Mouse (Mus musculus): ENCODE measurements around the gene Zcchc4. TPM values are rescaled to one million over a fixed set of nuclear protein-coding genes. Genes with fewer than 3 reads are reported as not detected.

The Zcchc4 gene
- polyA plus RNA-seq, 1 experiment from 2014 or later: 20.0 TPM

DNA sequence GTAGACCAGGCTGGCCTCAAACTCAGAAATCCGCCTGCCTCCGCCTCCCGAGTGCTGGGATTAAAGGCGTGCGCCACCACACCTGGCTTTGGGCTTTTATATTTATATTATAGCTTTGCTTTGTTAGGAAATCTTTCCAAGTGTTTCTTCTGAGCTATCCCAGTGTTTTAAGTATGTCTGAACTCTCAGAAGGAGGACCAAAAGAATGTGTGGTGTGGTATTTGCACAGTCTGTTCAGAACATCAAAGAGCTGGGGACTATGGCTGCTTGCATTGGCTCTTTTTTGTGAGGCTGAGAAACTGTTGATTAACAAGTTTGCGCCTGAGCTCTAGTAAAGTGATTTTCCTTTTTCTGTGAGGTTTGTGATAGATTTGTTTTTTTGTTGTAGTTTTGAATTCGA lies 69.1 kb downstream of the Zcchc4 start:
- no peak for ATAC-seq (ENCODE audit: low FRiP score)
- no peak overlapping the region for H3K4me2 ChIP-seq
- H3K4me1 ChIP-seq: no peaks in the 10 kb centered on the region
- 95% methylated on average over 7 of the region's 7 CpGs for WGBS
- H3K9me3 ChIP-seq: no peaks in the 10 kb centered on the region
- no peaks in the 10 kb centered on the region for H3K27me3 ChIP-seq
- no peak overlapping the region for H3K9ac ChIP-seq
- H3K4me3 ChIP-seq (replicated peaks): no peak overlapping the region
- H3K36me3 ChIP-seq (replicated peaks): peaks cover 75% of the 10 kb centered on the region
- no peak overlapping the region for H3K27ac ChIP-seq

- H3K27ac ChIP-seq: no peak overlapping the region
- peaks cover 64% of the 10 kb centered on the region for H3K36me3 ChIP-seq (replicated peaks)
- WGBS: 88% methylated on average over 5 of the region's 5 CpGs
- H3K9ac ChIP-seq: no peak overlapping the region
- H3K4me1 ChIP-seq: no peaks in the 10 kb centered on the region
- H3K9me3 ChIP-seq: no peaks in the 10 kb centered on the region
- no peak overlapping the region for H3K4me3 ChIP-seq (replicated peaks)
- no peak for ATAC-seq (ENCODE audit: low FRiP score)
- no peak overlapping the region for H3K4me2 ChIP-seq
- no peaks in the 10 kb centered on the region for H3K27me3 ChIP-seq
These were observed 80.5 kb downstream of the Zcchc4 start for GRCm38 (mm10) chr5:52855727-52856126.

- Histone ChIP-seq H3K27me3 (no peaks in the 10 kb centered on the region), H3K27ac (no peak overlapping the region), H3K4me2 (no peak overlapping the region), H3K4me3 (replicated peaks) (no peak overlapping the region), H3K9ac (no peak overlapping the region), H3K4me1 (no peaks in the 10 kb centered on the region), H3K9me3 (no peaks in the 10 kb centered on the region), H3K36me3 (replicated peaks) (peaks cover 87% of the 10 kb centered on the region)
- WGBS: 93% methylated on average over 8 of the region's 8 CpGs
- no peak for ATAC-seq (ENCODE audit: low FRiP score)
These were observed 89.2 kb downstream of the Zcchc4 start for GRCm38 (mm10) chr5:52864446-52864845.

DNA sequence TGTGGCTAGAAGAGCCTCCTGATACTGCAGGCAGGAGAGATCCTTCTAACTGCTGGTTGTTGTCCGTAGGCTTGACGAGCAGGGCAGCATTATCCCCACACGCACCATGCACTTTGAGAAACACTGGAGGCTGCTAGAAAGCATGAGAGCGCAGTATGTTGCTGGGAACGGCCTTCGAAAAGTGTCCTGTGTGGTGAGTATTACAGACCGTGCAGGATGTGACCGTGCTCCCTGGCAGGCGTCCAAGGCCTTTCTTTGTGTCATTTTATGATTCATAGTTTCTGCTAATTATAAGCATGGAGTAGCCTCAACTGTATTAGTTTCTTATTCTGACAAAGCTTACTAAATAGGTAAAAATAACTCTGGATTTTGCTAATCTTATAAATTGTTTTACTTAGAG lies 90.6 kb downstream of the Zcchc4 start:
- H3K36me3 ChIP-seq (replicated peaks): peaks cover 75% of the 10 kb centered on the region
- ATAC-seq (ENCODE audit: low FRiP score): no peak
- 87% methylated on average over 9 of the region's 9 CpGs for WGBS

GRCm38 (mm10) chr5:52866361-52867155 lies 91.3 kb downstream of the Zcchc4 start:
- 89% methylated on average over 18 of the region's 18 CpGs for WGBS
- no peak overlapping the region for H3K27ac ChIP-seq
- no peak overlapping the region for H3K4me3 ChIP-seq (replicated peaks)
- no peaks in the 10 kb centered on the region for H3K4me1 ChIP-seq
- no peak overlapping the region for H3K4me2 ChIP-seq
- no peak overlapping the region for H3K9ac ChIP-seq
- ATAC-seq (ENCODE audit: low FRiP score): no peak
- no peaks in the 10 kb centered on the region for H3K9me3 ChIP-seq
- peaks cover 68% of the 10 kb centered on the region for H3K36me3 ChIP-seq (replicated peaks)
- no peaks in the 10 kb centered on the region for H3K27me3 ChIP-seq

More for the DNA sequence above, 90.6 kb downstream of the Zcchc4 start:
- Histone ChIP-seq H3K27ac (no peak overlapping the region), H3K4me2 (no peak overlapping the region), H3K27me3 (no peaks in the 10 kb centered on the region), H3K4me1 (no peaks in the 10 kb centered on the region), H3K4me3 (replicated peaks) (no peak overlapping the region), H3K9me3 (no peaks in the 10 kb centered on the region), H3K9ac (no peak overlapping the region)

DNA sequence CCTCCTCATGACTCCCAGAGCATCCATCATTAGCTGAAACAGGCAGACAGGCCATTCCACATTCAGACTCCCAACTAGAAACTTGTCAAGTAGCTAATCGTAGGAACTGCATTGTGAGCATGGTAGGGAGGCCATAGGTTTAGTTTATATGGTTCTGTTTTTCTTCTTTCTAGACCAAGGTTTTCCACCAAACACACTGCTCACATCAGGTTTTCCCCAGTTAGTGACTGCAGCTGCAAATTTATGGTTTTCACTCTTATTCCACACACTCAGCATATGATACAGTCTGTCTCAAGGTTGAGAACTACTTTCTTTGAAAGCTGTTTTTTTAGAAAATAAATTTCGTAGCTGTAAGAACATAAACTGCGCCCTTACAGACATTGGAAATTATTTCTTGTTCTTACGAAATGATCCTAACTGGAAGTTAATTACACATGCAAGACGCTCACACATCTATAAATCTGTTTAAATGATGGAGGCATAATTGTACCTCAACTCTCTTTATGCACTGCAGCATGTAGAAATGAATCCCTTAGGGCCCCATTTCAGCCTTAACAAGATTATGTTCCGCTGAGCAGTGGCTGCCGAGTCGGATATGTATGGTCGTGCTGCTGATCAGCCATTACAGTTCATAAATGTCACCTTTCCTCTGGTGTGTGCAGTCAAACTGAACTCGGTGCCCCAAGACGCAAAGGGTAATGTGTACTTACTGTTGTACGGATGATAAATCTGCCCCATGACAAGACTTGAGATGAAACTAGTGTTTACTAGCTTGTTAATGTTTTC lies 93.9 kb downstream of the Zcchc4 start:
- Histone ChIP-seq H3K36me3 (replicated peaks) (peaks cover 45% of the 10 kb centered on the region), H3K4me3 (replicated peaks) (no peak overlapping the region), H3K9ac (no peak overlapping the region), H3K27ac (no peak overlapping the region), H3K27me3 (no peaks in the 10 kb centered on the region), H3K4me2 (no peak overlapping the region), H3K4me1 (no peaks in the 10 kb centered on the region), H3K9me3 (no peaks in the 10 kb centered on the region)
- WGBS: 90% methylated on average over 12 of the region's 12 CpGs
- no peak for ATAC-seq (ENCODE audit: low FRiP score)

GRCm38 (mm10) chr5:52871461-52871860 lies 96.3 kb downstream of the Zcchc4 start:
- Histone ChIP-seq H3K9ac (no peak overlapping the region), H3K4me3 (replicated peaks) (no peak overlapping the region), H3K4me2 (no peak overlapping the region), H3K36me3 (replicated peaks) (peaks cover 24% of the 10 kb centered on the region), H3K9me3 (no peaks in the 10 kb centered on the region), H3K27ac (no peak overlapping the region), H3K27me3 (no peaks in the 10 kb centered on the region), H3K4me1 (no peaks in the 10 kb centered on the region)
- 25% methylated on average over 1 of the region's 1 CpGs for WGBS
- ATAC-seq (ENCODE audit: low FRiP score): no peak

DNA sequence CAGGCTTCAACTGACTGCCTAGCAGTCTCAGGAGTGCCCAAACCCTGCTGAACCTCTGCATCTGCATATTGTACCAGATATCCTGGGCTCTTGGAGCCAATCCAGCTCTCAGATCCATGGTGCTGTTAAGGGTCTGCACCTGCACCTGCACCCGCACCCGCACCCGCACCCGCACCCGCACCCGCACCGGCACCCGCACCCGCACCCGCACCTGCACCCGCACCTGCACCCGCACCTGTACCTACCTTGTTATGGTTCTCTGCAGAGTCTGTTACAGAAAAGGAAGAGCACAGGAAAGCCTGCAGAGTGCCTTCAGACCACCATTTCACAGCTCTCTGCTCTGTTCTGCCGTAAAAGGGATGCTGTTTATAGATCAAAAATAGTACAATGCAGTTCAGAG lies 96.8 kb downstream of the Zcchc4 start:
- peaks cover 19% of the 10 kb centered on the region for H3K36me3 ChIP-seq (replicated peaks)
- H3K4me1 ChIP-seq: no peaks in the 10 kb centered on the region
- no peak overlapping the region for H3K27ac ChIP-seq
- no peak overlapping the region for H3K4me2 ChIP-seq
- ATAC-seq (ENCODE audit: low FRiP score): no peak
- no peak overlapping the region for H3K4me3 ChIP-seq (replicated peaks)
- H3K9me3 ChIP-seq: no peaks in the 10 kb centered on the region
- H3K9ac ChIP-seq: no peak overlapping the region
- 97% methylated on average over 13 of the region's 13 CpGs for WGBS
- no peaks in the 10 kb centered on the region for H3K27me3 ChIP-seq

Other genes starting within 250 kb of the Zcchc4 start
- gene Lgi2, start 208.9 kb upstream of the Zcchc4 start, polyA plus RNA-seq (2016; fragmentation: Nextera tagmentation; extraction: Ambion mirVana): 1.3 and 1.4 TPM in 2 replicates
- gene Sepsecs, start 105.7 kb upstream of the Zcchc4 start, polyA plus RNA-seq (2016; fragmentation: Nextera tagmentation; extraction: Ambion mirVana): 9.1 and 9.7 TPM in 2 replicates
- 16.1 and 19.2 TPM in 2 replicates for gene Pi4k2b, start 33.8 kb upstream of the Zcchc4 start, polyA plus RNA-seq (2016; fragmentation: Nextera tagmentation; extraction: Ambion mirVana)
- gene Anapc4, start 58.6 kb downstream of the Zcchc4 start, polyA plus RNA-seq (2016; fragmentation: Nextera tagmentation; extraction: Ambion mirVana): 121 and 127 TPM in 2 replicates